Mouse (Mus musculus) lung, postnatal 0 days (tissue): Measurements from ENCODE around the gene Enpp1. TPM values are rescaled to one million over a fixed set of nuclear protein-coding genes. Genes with fewer than 3 reads are reported as not detected.

Experiments
- ATAC-seq: fragments of 200-750 bp; cut with Nextera tagmentation; 2 replicates; pipeline ENCODE4 v1.8.0; 2017; ENCODE audit warnings: moderate library complexity
- DNase-seq: peaks from one replicate; pipeline ENCODE4 v3.0.0-alpha.2; 2016; ENCODE audit warnings: low spot score
- H3K27ac ChIP-seq: fragments of 300-500 bp; sonication (generic); 2 replicates; pipeline ENCODE4 v1.5.1; 2014; ENCODE audit warnings: antibody characterized with exemption, mild to moderate bottlenecking, low read length, mixed read lengths
- H3K27me3 ChIP-seq: fragments of 300-500 bp; sonication (generic); replicated peaks from 2 replicates; pipeline ENCODE4 v1.6.1; 2014; ENCODE audit warnings: low read length, mixed read lengths; ENCODE audit not compliant: insufficient read depth
- H3K36me3 ChIP-seq: fragments of 300-500 bp; sonication (generic); 2 replicates; pipeline ENCODE4 v1.6.1; 2014; ENCODE audit warnings: low read length, mixed read lengths; ENCODE audit not compliant: insufficient read depth
- H3K4me1 ChIP-seq: fragments of 300-500 bp; sonication (generic); 2 replicates; pipeline ENCODE4 v1.6.1; 2014; ENCODE audit warnings: antibody characterized with exemption, low read depth, low read length, mixed read lengths; ENCODE audit not compliant: insufficient read depth
- H3K4me2 ChIP-seq: fragments of 300-500 bp; sonication (generic); replicated peaks from 2 replicates; pipeline ENCODE4 v1.6.1; 2014; ENCODE audit warnings: low read depth, mild to moderate bottlenecking, low read length, moderate library complexity, mixed read lengths
- H3K4me3 ChIP-seq: fragments of 300-500 bp; sonication (generic); 2 replicates; pipeline ENCODE4 v1.5.1; 2014; ENCODE audit warnings: low read depth, low read length
- H3K9ac ChIP-seq: fragments of 300-500 bp; sonication (generic); replicated peaks from 2 replicates; pipeline ENCODE4 v1.6.1; 2014; ENCODE audit warnings: low read depth, mild to moderate bottlenecking
- H3K9me3 ChIP-seq: fragments of 300-500 bp; sonication (generic); 2 replicates; pipeline ENCODE4 v1.6.1; 2016; ENCODE audit warnings: low read length, mixed read lengths
- CTCF ChIP-seq: IDR thresholded peaks from 2 replicates; pipeline ENCODE4 v1.5.1; 2016; ENCODE audit warnings: antibody characterized with exemption, mild to moderate bottlenecking
- EP300 ChIP-seq: IDR thresholded peaks from 2 replicates; pipeline ENCODE4 v1.6.1; 2016; ENCODE audit warnings: antibody characterized with exemption, mild to moderate bottlenecking, control low read depth
- WGBS: fragments of 180-500 bp; shearing (Covaris S2); extraction: QIAGEN DNeasy Blood & Tissue Kit; methylation state at CpG from one replicate; pipeline ENCODE4 v1.1.7; 2014; 5-methylcytosine and 5-hydroxymethylcytosine counted together
- polyA plus RNA-seq: library from polyadenylated mRNA; unstranded; fragments of >200 nt; fragmentation: Nextera tagmentation; extraction: Ambion mirVana; gene quantifications from 2 replicates; pipeline ENCODE4 v1.2.1, GENCODE M21; 2015

Gene Enpp1
- polyA plus RNA-seq, 1 experiment from 2014 or later: 2.9 TPM

- DNase-seq (no peak), ATAC-seq (no peak)
- H3K9me3 ChIP-seq: no peaks in the 10 kb centered on the region
- no peak overlapping the region for H3K27ac ChIP-seq
- WGBS: 47% methylated on average over 14 of the region's 14 CpGs
- H3K4me2 ChIP-seq: no peak overlapping the region
- TF ChIP-seq EP300 (no peak), CTCF (no peak)
- H3K27me3 ChIP-seq: no peaks in the 10 kb centered on the region
- H3K4me3 ChIP-seq: no peak overlapping the region
- no peaks in the 10 kb centered on the region for H3K36me3 ChIP-seq
- H3K4me1 ChIP-seq: peaks cover 6% of the 10 kb centered on the region; the same call in 1 of the 2 replicates
- no peak overlapping the region for H3K9ac ChIP-seq
Observed at GRCm38 (mm10) chr10:24641416-24642140, 70.4 kb downstream of the Enpp1 start.

- no peak overlapping the region for H3K4me2 ChIP-seq
- no peak overlapping the region for H3K9ac ChIP-seq
- H3K36me3 ChIP-seq: no peaks in the 10 kb centered on the region
- H3K4me3 ChIP-seq: no peak overlapping the region
- peaks cover 6% of the 10 kb centered on the region; the same call in 1 of the 2 replicates for H3K4me1 ChIP-seq
- no peak for ATAC-seq
- WGBS: 55% methylated on average over 6 of the region's 6 CpGs
- no peak for DNase-seq
- H3K9me3 ChIP-seq: no peaks in the 10 kb centered on the region
- TF ChIP-seq CTCF (no peak), EP300 (no peak)
- H3K27me3 ChIP-seq: no peaks in the 10 kb centered on the region
- H3K27ac ChIP-seq: no peak overlapping the region
Observed at GRCm38 (mm10) chr10:24640186-24640875, 71.6 kb downstream of the Enpp1 start.

GRCm38 (mm10) chr10:24639596-24639995 is 72.4 kb downstream of the Enpp1 start:
- H3K4me2 ChIP-seq: no peak overlapping the region
- H3K9me3 ChIP-seq: no peaks in the 10 kb centered on the region
- no peak overlapping the region for H3K4me3 ChIP-seq
- H3K27me3 ChIP-seq: no peaks in the 10 kb centered on the region
- H3K36me3 ChIP-seq: no peaks in the 10 kb centered on the region
- no peak overlapping the region for H3K9ac ChIP-seq
- 59% methylated on average over 7 of the region's 7 CpGs for WGBS
- TF ChIP-seq CTCF: no peak
- TF ChIP-seq EP300: no peak
- peaks cover 6% of the 10 kb centered on the region; the same call in 1 of the 2 replicates for H3K4me1 ChIP-seq
- ATAC-seq (peak; percentile 41), DNase-seq (peak; percentile 27)
- H3K27ac ChIP-seq: no peak overlapping the region

- Histone ChIP-seq H3K9me3 (no peaks in the 10 kb centered on the region), H3K27me3 (no peaks in the 10 kb centered on the region), H3K9ac (no peak overlapping the region), H3K27ac (no peak overlapping the region), H3K4me3 (no peak overlapping the region), H3K36me3 (no peaks in the 10 kb centered on the region), H3K4me1 (peaks cover 6% of the 10 kb centered on the region; the same call in 1 of the 2 replicates), H3K4me2 (peak overlapping the region; percentile 12; the same call in 1 of the 2 replicates)
- no peak for TF ChIP-seq EP300
- TF ChIP-seq CTCF: no peak
- 7% methylated on average over 10 of the region's 10 CpGs for WGBS
- DNase-seq (peak; percentile 37), ATAC-seq (peak; percentile 20; the same call in 1 of the 2 replicates)
Observed at GRCm38 (mm10) chr10:24638306-24639070, 73.5 kb downstream of the Enpp1 start.

GRCm38 (mm10) chr10:24636986-24637385 is 75.0 kb downstream of the Enpp1 start:
- 70% methylated on average over 2 of the region's 2 CpGs for WGBS
- DNase-seq: no peak
- no peak overlapping the region for H3K4me2 ChIP-seq
- H3K9me3 ChIP-seq: no peaks in the 10 kb centered on the region
- no peaks in the 10 kb centered on the region for H3K27me3 ChIP-seq
- H3K9ac ChIP-seq: no peak overlapping the region
- TF ChIP-seq CTCF (no peak), EP300 (no peak)
- H3K27ac ChIP-seq: no peak overlapping the region
- H3K36me3 ChIP-seq: no peaks in the 10 kb centered on the region
- no peak for ATAC-seq
- peaks cover 6% of the 10 kb centered on the region; the same call in 1 of the 2 replicates for H3K4me1 ChIP-seq
- H3K4me3 ChIP-seq: no peak overlapping the region

- Histone ChIP-seq H3K9me3 (no peaks in the 10 kb centered on the region), H3K27ac (no peak overlapping the region), H3K4me3 (no peak overlapping the region), H3K4me1 (peaks cover 6% of the 10 kb centered on the region; the same call in 1 of the 2 replicates), H3K27me3 (no peaks in the 10 kb centered on the region), H3K9ac (no peak overlapping the region), H3K4me2 (no peak overlapping the region), H3K36me3 (no peaks in the 10 kb centered on the region)
- no peak for TF ChIP-seq CTCF
- no peak for TF ChIP-seq EP300
- DNase-seq: no peak
- no peak for ATAC-seq
- 78% methylated on average over 10 of the region's 10 CpGs for WGBS
Observed at GRCm38 (mm10) chr10:24635884-24636283, 76.1 kb downstream of the Enpp1 start.
